Mouse (Mus musculus) E14TG2a.4 (cell line): Measurements from ENCODE around the gene Agbl4.

ENCODE experiments used
- CTCF ChIP-seq: conservative IDR thresholded peaks from 2 replicates; pipeline ENCODE4 v1.5.1; 2014; ENCODE audit warnings: low read length
- NANOG ChIP-seq: IDR thresholded peaks from 2 replicates; pipeline ENCODE4 v1.6.1; 2014; ENCODE audit warnings: borderline replicate concordance, low read length, mixed read lengths
- POU5F1 ChIP-seq: IDR thresholded peaks from 2 replicates; pipeline ENCODE4 v1.6.1; 2014; ENCODE audit warnings: low read length, borderline replicate concordance

DNA sequence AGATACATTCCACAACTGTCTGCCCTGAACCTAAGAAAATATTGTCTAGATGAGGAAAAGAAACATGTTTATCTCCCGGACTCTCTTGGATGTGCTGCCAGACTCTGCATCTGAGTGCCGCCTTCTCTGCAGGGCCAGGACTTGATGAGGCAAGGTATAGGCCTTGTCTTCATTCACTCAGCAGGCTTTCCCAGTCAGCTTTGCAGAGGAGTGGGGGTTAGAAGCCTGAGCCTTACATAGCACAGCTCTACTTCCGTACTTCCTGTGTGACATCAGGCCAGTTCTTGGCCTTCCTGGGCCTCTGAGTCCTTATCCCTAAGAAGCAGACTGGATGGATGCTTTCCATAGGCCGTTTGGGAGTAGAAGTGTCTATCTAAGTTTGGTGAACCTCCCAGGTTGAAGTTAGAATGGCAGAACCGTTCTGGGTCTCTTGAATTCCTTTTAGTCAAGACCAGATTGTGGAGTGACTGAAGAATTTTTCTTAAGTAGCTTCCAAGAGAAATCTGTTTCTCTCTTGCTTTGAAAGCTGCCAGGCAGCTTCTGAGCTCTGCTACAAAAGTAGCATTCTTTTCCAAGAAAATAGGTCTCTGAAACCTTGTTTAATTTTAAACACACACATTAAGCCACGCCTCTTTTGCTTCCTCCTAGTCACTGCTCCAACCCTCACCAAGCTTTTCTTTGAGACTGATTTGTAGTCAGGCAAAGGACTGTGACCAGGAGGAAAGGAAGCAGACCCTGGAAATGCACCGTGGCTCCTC is 1052.2 kb downstream of the Agbl4 start:
- TF ChIP-seq CTCF (no peak), NANOG (no peak), POU5F1 (no peak)
